Comparison of ENCODE assay signal across 7 mouse cellular contexts in genomic region chr2:122147508-122148241, GRCm38 (mm10). TPM values are rescaled to one million over a fixed set of nuclear protein-coding genes. Genes with fewer than 3 reads are reported as not detected.
DNase-seq lines count a peak whose midpoint lies in the region; ATAC-seq and TF ChIP-seq lines count a peak whose summit lies in the region.

B2m (plus strand) TSS chr2:122147686.

- H3K27me3 ChIP-seq in embryonic facial prominence, embryonic 10.5 days (replicated peaks; ENCODE audit: low read depth, poor library complexity, severe bottlenecking), result peaks cover 10% of the 10 kb centered on the region; the same call in 1 of the 2 replicates
- H3K27me3 ChIP-seq in intestine, postnatal 0 days (replicated peaks; ENCODE audit: control insufficient read depth, insufficient read depth, low read length), result no peaks in the 10 kb centered on the region
- H3K27me3 ChIP-seq in midbrain, embryonic 12.5 days, result no peaks in the 10 kb centered on the region
- no peaks in the 10 kb centered on the region for H3K27me3 ChIP-seq in small intestine, adult 2 months (ENCODE audit: control insufficient read depth, insufficient read depth, low read length)

- peak within 1 kb of the TSS; percentile 68 for H3K4me2 ChIP-seq in intestine, postnatal 0 days (replicated peaks; ENCODE audit: low read depth)
- H3K4me2 ChIP-seq in midbrain, embryonic 12.5 days (replicated peaks), result peak within 1 kb of the TSS; percentile 84

- peak; percentile 93 for ATAC-seq in intestine, postnatal 0 days
- peak; percentile 97 for ATAC-seq in midbrain, embryonic 12.5 days (ENCODE audit: low FRiP score, low read depth)

- intact Hi-C loops in left cerebral cortex, postnatal 4 days (cut with DNase I), result no loop called here

- peak; percentile 97 for DNase-seq in adrenal gland, postnatal 10 days
- DNase-seq in embryonic facial prominence, embryonic 10.5 days (ENCODE audit: low spot score), result peak; percentile 93
- DNase-seq in gonadal fat pad, adult 2 months (ENCODE audit: low read depth), result no peak
- peak; percentile 93 for DNase-seq in left cerebral cortex, postnatal 4 days

- TF ChIP-seq CTCF in intestine, postnatal 0 days (IDR thresholded peaks at IDR 0.05; ENCODE audit: low read depth), result 0 out of 2 replicates have a peak, but pooled peaks have one; percentile 2
- no peak for TF ChIP-seq CTCF in small intestine, adult 2 months (IDR thresholded peaks at IDR 0.05; ENCODE audit: extremely low read depth, insufficient read length, insufficient replicate concordance, low read depth, low read length)

- peak; percentile 100 for TF ChIP-seq POLR2A in small intestine, adult 2 months (IDR thresholded peaks at IDR 0.05; ENCODE audit: low read depth, low read length)

- peak within 1 kb of the TSS; percentile 69 for H3K9ac ChIP-seq in intestine, postnatal 0 days (ENCODE audit: low read depth, low read length)
- peak within 1 kb of the TSS; percentile 76 for H3K9ac ChIP-seq in midbrain, embryonic 12.5 days (replicated peaks)

- peak within 1 kb of the TSS; percentile 87 for H3K27ac ChIP-seq in embryonic facial prominence, embryonic 10.5 days (replicated peaks)
- H3K27ac ChIP-seq in intestine, postnatal 0 days (ENCODE audit: low read depth, low read length), result peak within 1 kb of the TSS; percentile 85
- H3K27ac ChIP-seq in midbrain, embryonic 12.5 days (replicated peaks), result peak within 1 kb of the TSS; percentile 26; the same call in 1 of the 2 replicates
- peak within 1 kb of the TSS; percentile 90 for H3K27ac ChIP-seq in small intestine, adult 2 months (ENCODE audit: insufficient read depth, low read depth, low read length)

- H3K4me3 ChIP-seq in embryonic facial prominence, embryonic 10.5 days, result peak within 1 kb of the TSS; percentile 83
- peak within 1 kb of the TSS; percentile 73 for H3K4me3 ChIP-seq in intestine, postnatal 0 days (ENCODE audit: low read depth, low read length)
- peak within 1 kb of the TSS; percentile 66 for H3K4me3 ChIP-seq in midbrain, embryonic 12.5 days
- H3K4me3 ChIP-seq in small intestine, adult 2 months (ENCODE audit: low read depth, low read length), result peak within 1 kb of the TSS; percentile 74

- no peaks in the 10 kb centered on the region for H3K9me3 ChIP-seq in embryonic facial prominence, embryonic 10.5 days
- no peaks in the 10 kb centered on the region for H3K9me3 ChIP-seq in intestine, postnatal 0 days (ENCODE audit: control insufficient read depth)
- H3K9me3 ChIP-seq in midbrain, embryonic 12.5 days, result no peaks in the 10 kb centered on the region

- WGBS in embryonic facial prominence, embryonic 10.5 days, result under 1% methylated on average over 40 of the region's 40 CpGs
- WGBS in intestine, postnatal 0 days, result 1% methylated on average over 40 of the region's 40 CpGs
- WGBS in midbrain, embryonic 12.5 days, result under 1% methylated on average over 40 of the region's 40 CpGs
- under 1% methylated on average over 40 of the region's 40 CpGs for WGBS in small intestine, adult 2 months

- peaks cover 15% of the 10 kb centered on the region for H3K4me1 ChIP-seq in embryonic facial prominence, embryonic 10.5 days
- H3K4me1 ChIP-seq in intestine, postnatal 0 days (replicated peaks; ENCODE audit: control insufficient read depth, insufficient read depth, low read length), result peaks cover 7% of the 10 kb centered on the region; the same call in 1 of the 2 replicates
- peaks cover 10% of the 10 kb centered on the region; the same call in 1 of the 2 replicates for H3K4me1 ChIP-seq in midbrain, embryonic 12.5 days
- H3K4me1 ChIP-seq in small intestine, adult 2 months (ENCODE audit: control insufficient read depth, insufficient read depth, insufficient read length, low read length), result peaks cover 9% of the 10 kb centered on the region

- peaks cover 16% of the 10 kb centered on the region; the same call in 1 of the 2 replicates for H3K36me3 ChIP-seq in embryonic facial prominence, embryonic 10.5 days (replicated peaks)
- peaks cover 24% of the 10 kb centered on the region for H3K36me3 ChIP-seq in intestine, postnatal 0 days (ENCODE audit: control insufficient read depth, insufficient read depth)
- H3K36me3 ChIP-seq in midbrain, embryonic 12.5 days, result no peaks in the 10 kb centered on the region
- peaks cover 31% of the 10 kb centered on the region for H3K36me3 ChIP-seq in small intestine, adult 2 months (ENCODE audit: control insufficient read depth, insufficient read depth, low read length)

RNA-seq across cellular contexts. Expression of gene B2m, which starts in this region (rescaled TPM):
- 100 to 1,000 TPM; 300 to 427 TPM for total RNA-seq in adrenal gland, postnatal 10 days (2021)
- 104 and 107 TPM in 2 replicates for polyA plus RNA-seq in embryonic facial prominence, embryonic 10.5 days (2016; fragmentation: Nextera tagmentation; extraction: Ambion mirVana)
- 997 and 1,419 TPM in 2 replicates for polyA plus RNA-seq in gonadal fat pad, adult 2 months (2012; rRNA removed)
- polyA plus RNA-seq in intestine, postnatal 0 days (2015; fragmentation: Nextera tagmentation; extraction: Ambion mirVana), result 2,008 and 2,179 TPM in 2 replicates
- 10 to 100 TPM; 38.3 to 42.6 TPM for total RNA-seq in left cerebral cortex, postnatal 4 days (2021)
- polyA plus RNA-seq in midbrain, embryonic 12.5 days (2016; fragmentation: Nextera tagmentation; extraction: Ambion mirVana), result 107 and 122 TPM in 2 replicates
- 286 and 1,325 TPM in 2 replicates for polyA plus RNA-seq in small intestine, adult 2 months (2012; rRNA removed)

Comparison
In these comparisons a context has a peak if more than half of its experiments do, and no peak if none do; other contexts are left out.
1. RNA of gene B2m (total RNA-seq): 300 to 427 TPM in adrenal gland, postnatal 10 days; 38.3 to 42.6 TPM in left cerebral cortex, postnatal 4 days; every median in the first group is over 4 times any median in the second.
2. H3K27ac ChIP-seq: peak in every context shown above with its lines; median percentile 90 in small intestine, adult 2 months; 87 in embryonic facial prominence, embryonic 10.5 days; 85 in intestine, postnatal 0 days; 26 in midbrain, embryonic 12.5 days.
3. Peak in every context shown above with its lines, with median percentiles within 50 percentile points of each other: H3K4me3 ChIP-seq.